Mouse (Mus musculus) thymus, postnatal 4 days (tissue): ENCODE results near the gene Slc2a12.

Source experiments
- DNase-seq: peaks from one replicate; pipeline ENCODE4 v3.0.0; 2021

Gene Slc2a12

GRCm38 (mm10) chr10:22730992-22731271 lies 86.1 kb downstream of the Slc2a12 start:
- no peak for DNase-seq

DNA sequence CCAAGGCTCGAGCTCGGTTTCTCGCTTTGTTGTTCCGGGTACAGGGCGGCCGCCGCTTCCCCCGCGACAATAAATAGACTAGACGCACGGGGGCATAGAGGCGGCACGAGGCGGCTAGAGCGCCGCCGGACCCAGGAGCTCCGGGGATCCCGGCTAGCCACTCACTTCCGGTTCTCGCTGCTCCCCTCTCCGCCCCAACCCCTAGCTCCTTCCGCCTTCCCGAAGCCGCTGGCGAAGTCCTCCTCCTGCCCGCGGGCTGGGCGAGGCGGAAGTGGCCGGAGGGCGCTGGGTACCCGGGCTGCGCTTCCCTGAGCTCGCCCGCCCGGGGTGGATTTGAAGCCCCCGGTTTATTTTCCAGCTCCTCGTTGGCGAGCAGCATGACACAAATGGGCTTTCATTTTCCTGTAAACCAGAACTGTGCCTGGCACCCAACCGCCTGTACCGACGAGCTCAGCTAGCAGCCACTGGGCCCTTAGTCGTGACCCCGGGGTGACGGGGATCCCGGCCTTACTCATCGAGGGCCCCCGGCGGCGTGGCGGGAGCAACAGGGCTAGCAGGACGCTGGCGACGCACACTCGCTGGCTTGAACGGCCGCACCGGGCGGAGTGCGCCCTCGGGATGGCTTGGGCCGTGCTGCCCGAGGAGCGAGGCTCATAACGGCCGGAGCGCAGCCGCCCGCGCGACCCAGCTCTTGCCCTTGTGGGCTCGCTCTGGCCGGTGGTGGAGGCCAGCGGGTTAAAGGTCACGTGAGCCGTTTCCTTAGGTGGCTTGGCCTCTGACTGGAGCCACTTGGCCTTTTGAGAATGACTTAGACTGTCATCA lies 86.7 kb downstream of the Slc2a12 start, which contains the start of gene Tbpl1:
TSS of gene Tbpl1 (minus strand) at position 667 of the 822 bp plus-strand sequence.
- peak; percentile 92 for DNase-seq

DNA sequence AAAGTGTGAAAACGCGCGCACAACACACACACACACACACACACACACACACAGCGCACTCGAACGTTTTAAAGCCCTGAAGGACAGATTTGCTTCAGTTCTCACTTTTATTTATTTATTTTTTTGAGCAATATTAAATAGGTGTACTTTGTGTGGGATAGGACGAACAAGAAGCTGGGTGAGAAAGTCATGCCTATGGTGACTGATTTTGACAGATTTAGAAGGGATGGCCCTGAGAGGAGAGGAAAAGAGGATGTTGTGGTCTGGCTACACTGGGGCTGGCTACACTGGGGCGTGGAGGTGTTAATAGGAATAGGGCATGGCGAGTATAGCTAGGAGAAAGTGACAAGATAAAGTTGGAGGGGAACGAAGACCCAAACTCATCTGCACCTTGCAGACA lies 87.4 kb downstream of the Slc2a12 start:
- no peak for DNase-seq

- no peak for DNase-seq
These were observed 101.1 kb downstream of the Slc2a12 start for GRCm38 (mm10) chr10:22745922-22746321.

DNA sequence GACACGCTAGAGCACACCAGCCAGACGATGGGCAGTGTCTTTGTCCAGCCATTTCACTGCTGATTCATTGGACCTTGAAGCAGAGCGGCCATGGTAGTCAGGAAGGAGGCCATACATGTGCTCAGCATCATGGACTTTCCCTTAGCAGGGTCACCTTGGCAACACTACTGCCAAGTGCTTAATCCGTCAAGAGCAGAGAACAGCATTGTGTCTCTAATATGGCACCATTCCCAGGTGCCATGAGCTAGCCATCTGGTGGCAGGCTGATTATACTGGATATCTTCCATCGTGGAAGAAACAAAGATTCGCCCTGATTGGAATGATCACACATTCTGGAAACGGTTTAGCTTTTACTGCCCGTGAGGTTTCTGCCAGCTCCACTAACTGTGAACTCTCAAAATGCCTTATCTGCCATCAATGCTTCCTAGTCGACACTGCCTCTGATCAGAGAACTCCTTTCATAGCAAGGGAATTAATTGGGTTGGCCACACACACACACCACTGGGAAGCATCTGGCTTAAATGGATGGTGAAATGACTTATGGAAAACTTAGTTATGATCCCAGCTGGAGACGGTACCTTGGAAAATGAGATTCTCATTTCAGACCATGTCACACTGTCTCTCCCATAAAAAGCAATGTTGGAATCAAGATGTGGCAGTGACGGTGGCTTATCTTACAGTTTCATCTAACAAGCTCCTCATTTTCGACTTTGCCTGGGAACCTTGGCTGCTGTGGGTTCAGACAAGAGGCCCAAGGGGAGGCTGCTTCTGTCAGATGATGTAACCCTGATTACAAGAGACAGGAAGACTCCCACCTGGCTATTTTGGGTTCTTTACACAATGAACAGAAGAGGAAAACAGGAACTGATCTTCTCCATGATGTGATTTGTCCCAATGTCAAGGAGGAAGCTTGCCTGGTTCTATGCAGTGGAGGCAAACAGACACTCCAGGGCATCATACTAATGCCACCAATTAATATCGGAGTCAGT lies 101.8 kb downstream of the Slc2a12 start:
- no peak for DNase-seq

DNA sequence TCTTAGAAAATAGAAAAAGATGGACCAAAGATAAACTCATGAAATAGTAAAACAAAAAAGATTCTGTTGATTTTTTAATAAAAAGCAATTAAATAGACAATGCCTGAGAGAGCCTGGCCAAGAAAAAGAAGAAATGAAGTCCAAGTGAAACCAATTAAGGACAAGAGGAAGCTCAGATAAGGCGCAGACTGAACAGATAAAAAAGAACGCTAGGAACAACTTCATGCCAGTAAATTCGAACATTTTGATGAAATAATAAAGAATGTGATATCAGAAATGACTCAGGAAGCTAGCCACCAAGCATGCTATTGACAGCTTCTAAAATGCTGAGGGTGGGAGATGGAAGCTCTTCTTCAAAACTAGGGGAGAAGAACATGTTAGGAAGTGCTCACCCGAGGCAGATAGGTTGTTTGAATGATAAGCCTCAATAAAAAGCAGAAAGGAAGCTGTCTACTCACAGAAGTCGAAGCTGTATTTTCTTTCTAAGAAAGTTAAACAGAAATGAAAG lies 106.4 kb downstream of the Slc2a12 start:
- DNase-seq = no peak
